Mouse (Mus musculus): ENCODE results near the gene Larp7. TPM values are rescaled to one million over a fixed set of nuclear protein-coding genes. Genes with fewer than 3 reads are reported as not detected.

The Larp7 gene
- polyA plus RNA-seq (2016; fragmentation: Nextera tagmentation; extraction: Ambion mirVana), result 46.4 and 47.2 TPM in 2 replicates

GRCm38 (mm10) chr3:127552973-127553719, at the start of gene Larp7, which contains the start of gene Zgrf1:
Gene Larp7, minus strand, starts transcription at chr3:127553349.
Gene Zgrf1, plus strand, starts transcription at chr3:127553489.
- Histone ChIP-seq H3K9ac (peak within 1 kb of the TSS; percentile 68), H3K4me1 (peaks cover 6% of the 10 kb centered on the region), H3K4me3 (peak within 1 kb of the TSS; percentile 68), H3K36me3 (peaks cover 11% of the 10 kb centered on the region), H3K4me2 (replicated peaks) (peak within 1 kb of the TSS; percentile 68), H3K27me3 (replicated peaks) (no peaks in the 10 kb centered on the region), H3K27ac (peak within 1 kb of the TSS; percentile 80; the same call in 1 of the 2 replicates), H3K9me3 (no peaks in the 10 kb centered on the region)
- ATAC-seq (ENCODE audit: low FRiP score, low read depth), result peak; percentile 100
- under 1% methylated on average over 73 of the region's 73 CpGs for WGBS

GRCm38 (mm10) chr3:127597136-127597535, 44.0 kb upstream of the Larp7 start:
- Histone ChIP-seq H3K4me2 (replicated peaks) (no peak overlapping the region), H3K27me3 (replicated peaks) (no peaks in the 10 kb centered on the region), H3K27ac (no peak overlapping the region), H3K36me3 (peaks cover 19% of the 10 kb centered on the region), H3K4me1 (no peaks in the 10 kb centered on the region), H3K9ac (no peak overlapping the region), H3K9me3 (no peaks in the 10 kb centered on the region), H3K4me3 (no peak overlapping the region)
- WGBS, result 95% methylated on average over 1 of the region's 1 CpGs
- no peak for ATAC-seq (ENCODE audit: low FRiP score, low read depth)

DNA sequence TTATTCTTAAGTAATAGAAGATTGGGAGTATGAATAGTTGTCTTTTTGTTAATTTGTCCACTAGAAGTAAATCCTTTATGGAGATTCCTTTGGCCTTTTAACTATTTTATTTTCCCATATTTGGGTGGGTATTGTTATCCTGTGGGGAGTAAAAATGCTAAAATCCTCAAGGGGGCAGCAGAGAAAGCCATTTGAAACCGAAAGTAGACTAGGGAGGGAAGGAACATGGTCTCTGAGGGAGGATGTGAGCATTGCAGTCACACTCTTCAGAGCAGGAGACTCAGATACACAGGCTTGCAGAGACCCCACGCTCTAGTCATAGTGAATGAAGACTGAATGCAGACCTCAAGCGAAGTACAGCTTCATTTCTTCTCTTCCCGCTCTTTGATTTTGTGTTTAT, 19.4 kb upstream of the Larp7 start:
- H3K4me3 ChIP-seq, result no peak overlapping the region
- no peak overlapping the region for H3K4me2 ChIP-seq (replicated peaks)
- H3K27ac ChIP-seq, result no peak overlapping the region
- H3K27me3 ChIP-seq (replicated peaks), result no peaks in the 10 kb centered on the region
- H3K4me1 ChIP-seq, result no peaks in the 10 kb centered on the region
- peaks cover 18% of the 10 kb centered on the region for H3K36me3 ChIP-seq
- H3K9me3 ChIP-seq, result no peaks in the 10 kb centered on the region
- no peak overlapping the region for H3K9ac ChIP-seq
- 56% methylated on average over 4 of the region's 4 CpGs for WGBS
- peak; percentile 29; the same call in 1 of the 2 replicates for ATAC-seq (ENCODE audit: low FRiP score, low read depth)

GRCm38 (mm10) chr3:127565129-127565528, 12.0 kb upstream of the Larp7 start:
- no peaks in the 10 kb centered on the region for H3K4me1 ChIP-seq
- peaks cover 28% of the 10 kb centered on the region for H3K36me3 ChIP-seq
- no peak overlapping the region for H3K4me2 ChIP-seq (replicated peaks)
- H3K9ac ChIP-seq, result no peak overlapping the region
- H3K27ac ChIP-seq, result no peak overlapping the region
- no peak for ATAC-seq (ENCODE audit: low FRiP score, low read depth)
- no peaks in the 10 kb centered on the region for H3K27me3 ChIP-seq (replicated peaks)
- no peak overlapping the region for H3K4me3 ChIP-seq
- WGBS, result 83% methylated on average over 3 of the region's 3 CpGs
- no peaks in the 10 kb centered on the region for H3K9me3 ChIP-seq

- no peaks in the 10 kb centered on the region for H3K9me3 ChIP-seq
- H3K36me3 ChIP-seq, result peaks cover 23% of the 10 kb centered on the region
- H3K4me1 ChIP-seq, result no peaks in the 10 kb centered on the region
- no peak overlapping the region for H3K4me2 ChIP-seq (replicated peaks)
- WGBS, result 94% methylated on average over 4 of the region's 4 CpGs
- H3K9ac ChIP-seq, result no peak overlapping the region
- H3K27ac ChIP-seq, result no peak overlapping the region
- no peak overlapping the region for H3K4me3 ChIP-seq
- no peaks in the 10 kb centered on the region for H3K27me3 ChIP-seq (replicated peaks)
- no peak for ATAC-seq (ENCODE audit: low FRiP score, low read depth)
Observed at GRCm38 (mm10) chr3:127562974-127563373, 9.8 kb upstream of the Larp7 start.

DNA sequence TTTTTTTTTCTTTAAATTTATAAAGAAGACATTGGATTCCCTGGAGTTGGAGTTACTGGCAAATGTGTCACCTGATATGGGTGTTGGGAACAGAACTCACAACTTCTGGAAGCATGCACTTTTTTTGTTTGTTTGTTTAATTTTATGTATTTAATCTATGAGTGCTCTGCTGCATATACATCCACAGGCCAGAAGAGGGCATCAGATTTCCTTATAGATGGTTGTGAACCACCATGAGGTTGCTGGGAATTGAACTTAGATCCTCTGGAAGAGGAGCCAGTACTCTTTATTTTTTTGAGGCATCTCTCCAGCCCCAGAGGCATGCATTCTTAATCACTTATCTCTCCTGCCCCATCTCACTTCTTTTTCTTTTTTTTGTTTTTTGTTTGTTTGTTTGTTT, 5.1 kb upstream of the Larp7 start:
- Histone ChIP-seq H3K9me3 (no peaks in the 10 kb centered on the region), H3K27me3 (replicated peaks) (no peaks in the 10 kb centered on the region), H3K4me1 (peaks cover 6% of the 10 kb centered on the region), H3K36me3 (peaks cover 25% of the 10 kb centered on the region), H3K27ac (no peak overlapping the region), H3K4me3 (no peak overlapping the region), H3K9ac (no peak overlapping the region), H3K4me2 (replicated peaks) (no peak overlapping the region)
- no peak for ATAC-seq (ENCODE audit: low FRiP score, low read depth)

GRCm38 (mm10) chr3:127554723-127555122, 1.6 kb upstream of the Larp7 start:
- peak overlapping the region; percentile 68 for H3K4me2 ChIP-seq (replicated peaks)
- peaks cover 6% of the 10 kb centered on the region for H3K4me1 ChIP-seq
- no peak overlapping the region for H3K9ac ChIP-seq
- WGBS, result 76% methylated on average over 5 of the region's 5 CpGs
- H3K27ac ChIP-seq, result no peak overlapping the region
- peaks cover 11% of the 10 kb centered on the region for H3K36me3 ChIP-seq
- no peaks in the 10 kb centered on the region for H3K27me3 ChIP-seq (replicated peaks)
- H3K4me3 ChIP-seq, result no peak overlapping the region
- H3K9me3 ChIP-seq, result no peaks in the 10 kb centered on the region
- ATAC-seq (ENCODE audit: low FRiP score, low read depth), result no peak

DNA sequence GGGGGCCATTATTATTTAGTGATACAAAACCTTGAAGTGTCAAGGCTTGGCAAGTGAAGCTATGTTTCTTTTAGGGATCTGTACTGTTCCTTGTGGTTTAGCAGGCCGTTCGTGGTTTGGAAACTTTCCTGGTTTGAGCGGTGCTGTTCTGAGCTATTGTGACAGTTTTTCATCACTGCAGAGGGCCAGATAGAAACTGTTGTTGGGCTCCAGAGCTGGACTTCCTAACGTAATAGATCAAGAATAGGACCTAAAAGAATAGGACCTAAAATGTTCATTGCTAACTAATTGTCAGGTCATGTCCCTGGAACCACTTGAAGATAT, 533 bp upstream of the Larp7 start:
- peak overlapping the region; percentile 68 for H3K4me3 ChIP-seq
- no peaks in the 10 kb centered on the region for H3K27me3 ChIP-seq (replicated peaks)
- peaks cover 6% of the 10 kb centered on the region for H3K4me1 ChIP-seq
- WGBS, result 1% methylated on average over 4 of the region's 4 CpGs
- peak overlapping the region; percentile 68 for H3K4me2 ChIP-seq (replicated peaks)
- peak overlapping the region; percentile 44 for H3K9ac ChIP-seq
- no peaks in the 10 kb centered on the region for H3K9me3 ChIP-seq
- ATAC-seq (ENCODE audit: low FRiP score, low read depth), result no peak
- H3K36me3 ChIP-seq, result peaks cover 11% of the 10 kb centered on the region
- no peak overlapping the region for H3K27ac ChIP-seq

DNA sequence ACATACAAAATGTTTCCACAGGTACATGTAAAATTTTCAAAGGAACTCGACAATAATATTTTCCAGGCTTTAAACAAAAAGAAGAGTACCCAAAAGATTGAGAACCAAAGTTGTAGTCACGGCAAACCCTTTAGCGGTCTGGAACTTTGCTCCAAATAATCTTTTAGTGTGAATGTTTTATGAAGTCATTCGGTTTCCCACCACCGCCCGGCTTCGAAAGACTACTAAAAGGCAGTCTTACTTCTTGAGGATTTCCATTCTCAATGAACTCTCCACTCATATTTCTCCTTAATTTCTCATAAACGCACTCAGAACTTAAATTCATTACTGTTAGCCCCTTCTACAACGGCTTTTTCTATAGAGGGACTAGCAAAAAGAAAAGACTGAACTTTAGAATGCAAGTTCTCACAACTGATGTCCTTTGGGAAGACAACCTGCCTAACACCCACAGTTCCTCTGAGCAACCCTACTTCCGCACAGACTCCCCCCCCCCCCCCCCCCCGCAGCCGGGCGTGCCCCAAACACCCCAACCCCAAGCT, 646 bp downstream of the Larp7 start:
- H3K4me3 ChIP-seq, result peak overlapping the region; percentile 68
- 9% methylated on average over 10 of the region's 13 CpGs for WGBS

GRCm38 (mm10) chr3:127547882-127548281, 5.3 kb downstream of the Larp7 start:
- Histone ChIP-seq H3K4me3 (no peak overlapping the region), H3K9ac (no peak overlapping the region), H3K9me3 (no peaks in the 10 kb centered on the region), H3K4me2 (replicated peaks) (no peak overlapping the region), H3K36me3 (peaks cover 29% of the 10 kb centered on the region), H3K27ac (no peak overlapping the region), H3K27me3 (replicated peaks) (no peaks in the 10 kb centered on the region), H3K4me1 (no peaks in the 10 kb centered on the region)
- ATAC-seq (ENCODE audit: low FRiP score, low read depth), result no peak
- 34% methylated on average over 5 of the region's 5 CpGs for WGBS

More for the DNA sequence above, 646 bp downstream of the Larp7 start:
- H3K9me3 ChIP-seq, result no peaks in the 10 kb centered on the region
- H3K27me3 ChIP-seq (replicated peaks), result no peaks in the 10 kb centered on the region
- peak overlapping the region; percentile 80; the same call in 1 of the 2 replicates for H3K27ac ChIP-seq
- peak overlapping the region; percentile 59 for H3K4me2 ChIP-seq (replicated peaks)
- H3K9ac ChIP-seq, result peak overlapping the region; percentile 68
- no peak for ATAC-seq (ENCODE audit: low FRiP score, low read depth)
- peaks cover 11% of the 10 kb centered on the region for H3K36me3 ChIP-seq
- peaks cover 6% of the 10 kb centered on the region for H3K4me1 ChIP-seq

DNA sequence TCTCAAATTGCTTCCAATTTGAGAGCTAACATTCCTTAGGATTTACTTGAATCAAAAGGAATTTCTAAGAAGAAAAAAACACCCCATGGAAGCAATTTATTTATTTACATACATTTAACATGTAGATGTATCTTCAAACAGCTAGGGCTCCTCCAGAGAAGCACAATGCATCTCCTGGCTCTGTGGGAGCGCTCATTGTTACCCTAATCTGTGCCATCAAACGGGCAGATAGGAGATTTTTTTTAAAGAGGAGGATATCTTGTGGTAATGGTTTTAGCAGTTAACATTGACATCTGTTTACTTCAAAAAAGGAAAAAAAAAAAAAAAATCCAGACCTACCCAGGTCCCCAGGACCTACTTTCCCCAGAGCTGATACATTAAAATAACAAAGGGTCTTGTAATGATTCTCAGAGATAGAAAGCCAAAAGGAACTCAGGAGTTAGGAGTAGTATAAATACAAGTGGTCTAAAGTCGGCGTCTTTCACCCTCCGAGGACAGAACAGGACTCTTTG, 8.5 kb downstream of the Larp7 start:
- Histone ChIP-seq H3K4me2 (replicated peaks) (no peak overlapping the region), H3K4me3 (no peak overlapping the region), H3K9ac (no peak overlapping the region), H3K4me1 (no peaks in the 10 kb centered on the region), H3K36me3 (peaks cover 39% of the 10 kb centered on the region), H3K27ac (no peak overlapping the region), H3K9me3 (no peaks in the 10 kb centered on the region), H3K27me3 (replicated peaks) (no peaks in the 10 kb centered on the region)
- 31% methylated on average over 5 of the region's 5 CpGs for WGBS
- ATAC-seq (ENCODE audit: low FRiP score, low read depth), result no peak

DNA sequence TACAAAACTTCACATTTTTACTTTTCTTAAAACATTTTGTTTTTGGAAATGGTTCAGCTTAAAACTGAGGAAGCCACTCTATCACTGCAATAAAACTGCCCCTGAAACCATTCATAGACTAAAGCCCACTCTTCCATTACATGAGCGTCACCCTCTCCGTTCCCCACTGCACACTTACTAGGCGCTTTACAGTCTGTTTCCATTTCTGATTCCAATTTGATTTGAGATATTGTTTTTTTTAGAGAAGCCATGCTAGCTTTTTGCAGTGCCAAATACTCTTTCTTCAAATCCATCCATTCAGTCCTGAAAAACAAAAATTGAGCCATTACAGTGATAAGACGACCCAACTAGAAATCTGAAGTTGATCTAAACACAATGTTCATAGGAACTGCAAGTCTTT, 9.2 kb downstream of the Larp7 start:
- 80% methylated on average over 4 of the region's 4 CpGs for WGBS
- Histone ChIP-seq H3K4me2 (replicated peaks) (no peak overlapping the region), H3K27ac (no peak overlapping the region), H3K9ac (no peak overlapping the region), H3K4me3 (no peak overlapping the region), H3K27me3 (replicated peaks) (no peaks in the 10 kb centered on the region), H3K4me1 (no peaks in the 10 kb centered on the region), H3K9me3 (no peaks in the 10 kb centered on the region), H3K36me3 (peaks cover 42% of the 10 kb centered on the region)
- ATAC-seq (ENCODE audit: low FRiP score, low read depth), result no peak

Measured in neural tube, embryonic 12.5 days (tissue).